Mouse (Mus musculus) bone marrow macrophage, adult 2 months (primary cell): ENCODE results near the gene Dusp8.

Experiments
- CTCF ChIP-seq: IDR thresholded peaks from 2 replicates; pipeline ENCODE4 v1.5.1; 2012; ENCODE audit warnings: low read depth, mild to moderate bottlenecking, low read length, moderate library complexity
- POLR2A ChIP-seq: IDR thresholded peaks from 2 replicates; pipeline ENCODE4 v1.6.1; 2012; ENCODE audit warnings: mild to moderate bottlenecking, low read depth, low read length, borderline replicate concordance

DNA sequence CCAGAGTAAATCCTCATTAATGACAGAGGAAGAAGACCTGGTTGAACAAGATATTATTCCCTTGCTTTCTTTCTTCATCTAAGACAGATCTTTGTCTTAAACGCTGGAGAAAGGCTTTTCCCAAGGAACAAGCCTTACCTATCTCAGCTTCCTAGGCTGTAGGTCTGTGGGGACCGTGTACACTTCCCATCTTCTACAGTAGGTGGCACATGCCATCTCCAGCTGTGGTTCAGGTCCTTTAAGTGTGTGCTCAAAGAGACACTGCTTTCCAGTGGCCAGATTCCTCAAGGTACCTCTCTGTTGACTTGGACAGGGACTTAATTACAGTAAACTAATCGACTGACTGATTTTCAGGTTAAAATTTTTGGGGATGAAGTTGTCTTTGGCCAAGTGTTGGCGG is 33.2 kb upstream of the Dusp8 start:
- no peak for TF ChIP-seq CTCF
- TF ChIP-seq POLR2A: no peak
